Mouse (Mus musculus) T-helper 17 cell (primary cell): ENCODE results near the gene Sepsecs.

ENCODE experiments used
- in situ Hi-C, 2 experiments: fragments of 300-600 bp; cut with MboI, MseI; formaldehyde crosslinking; loops; 1 replicate in 1 of 2; 2 replicates in 1 of 2; pipeline ENCODE4 v1.15.1; 2025; ENCODE audit warnings: high pct_unique_total_duplicates in 2 of 2

The Sepsecs gene

GRCm38 (mm10) chr5:52652086-52652485 is 17.4 kb downstream of the Sepsecs start:
- in situ Hi-C loops, result loop anchor here in 1 of 2 experiments (25.0 kb wide), 1 partner anchor 465 kb away; the partner anchor contains the start of gene Dhx15

DNA sequence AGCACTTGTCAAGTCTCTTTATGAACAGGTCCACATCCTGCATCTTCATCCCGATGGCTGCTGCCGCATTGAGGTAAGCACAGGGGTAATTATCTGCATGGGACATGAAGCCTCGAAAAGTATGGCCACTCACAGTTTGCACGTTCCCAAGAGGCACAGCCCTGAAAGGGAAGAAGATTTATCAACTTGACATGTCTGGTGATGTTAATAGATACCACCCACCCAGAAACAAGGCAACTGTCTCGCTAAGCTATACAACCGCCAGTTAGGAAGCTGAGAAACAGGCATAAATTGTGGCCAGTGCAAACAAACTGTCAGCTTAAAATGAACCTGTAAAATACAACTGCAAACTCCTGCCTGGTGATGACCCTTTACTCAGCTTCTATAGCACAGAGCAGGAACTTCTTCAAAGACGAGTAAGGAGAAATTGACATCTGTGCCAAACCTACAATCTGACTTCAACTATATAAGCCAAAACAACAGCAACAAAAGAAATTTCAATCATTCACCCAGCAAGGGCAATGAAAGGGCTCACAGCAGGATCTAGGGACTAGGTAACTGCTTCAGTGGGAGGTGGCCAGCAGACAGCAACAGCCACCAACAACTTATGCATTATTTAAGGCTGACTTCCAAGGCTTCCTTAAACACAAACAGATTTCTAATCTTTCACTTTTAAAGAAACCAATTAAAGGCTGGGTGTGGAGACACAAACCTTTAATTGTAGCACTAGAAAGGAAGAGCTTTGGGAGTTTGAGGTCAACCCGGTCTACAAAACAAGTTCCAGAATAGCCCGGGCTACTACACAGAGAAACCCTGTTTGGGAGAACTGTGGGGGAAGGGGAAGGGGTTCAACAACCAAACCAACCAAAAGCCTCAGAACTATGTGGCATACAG is 25.3 kb downstream of the Sepsecs start:
- in situ Hi-C loops, result loop anchor here in 1 of 2 experiments (25.0 kb wide), 1 partner anchor 968 kb away; no protein-coding TSS in a partner anchor

- in situ Hi-C loops, result loop anchor here in 1 of 2 experiments (25.0 kb wide), 1 partner anchor 971 kb away; no protein-coding TSS in a partner anchor
These were observed 27.8 kb downstream of the Sepsecs start for GRCm38 (mm10) chr5:52641736-52642135.

- in situ Hi-C loops, result loop anchor here (10.0 to 25.0 kb wide), 2 partner anchors 124 to 973 kb away; no protein-coding TSS in a partner anchor
These were observed 30.6 kb downstream of the Sepsecs start for GRCm38 (mm10) chr5:52638916-52639315.

DNA sequence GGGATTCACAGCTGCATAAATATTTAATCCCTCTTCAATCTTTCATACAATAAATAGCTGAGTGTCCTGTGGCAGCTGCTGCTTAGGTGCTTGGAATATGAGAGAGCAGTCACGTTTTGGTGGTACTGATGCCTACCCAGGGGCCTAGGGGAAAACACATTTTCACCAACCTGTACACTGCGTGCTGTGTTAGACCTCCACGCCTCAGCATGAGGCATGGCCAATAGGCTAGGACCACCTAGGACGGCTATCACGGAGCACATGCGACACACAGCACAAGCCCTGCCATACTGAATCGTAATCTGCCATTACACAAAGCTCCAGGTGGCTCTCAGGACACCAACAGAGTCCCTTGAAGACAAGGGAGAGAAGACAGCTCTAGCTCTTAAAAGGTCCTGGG is 31.5 kb downstream of the Sepsecs start:
- in situ Hi-C loops, result loop anchor here (10.0 to 25.0 kb wide), 2 partner anchors 123 to 974 kb away; no protein-coding TSS in a partner anchor

DNA sequence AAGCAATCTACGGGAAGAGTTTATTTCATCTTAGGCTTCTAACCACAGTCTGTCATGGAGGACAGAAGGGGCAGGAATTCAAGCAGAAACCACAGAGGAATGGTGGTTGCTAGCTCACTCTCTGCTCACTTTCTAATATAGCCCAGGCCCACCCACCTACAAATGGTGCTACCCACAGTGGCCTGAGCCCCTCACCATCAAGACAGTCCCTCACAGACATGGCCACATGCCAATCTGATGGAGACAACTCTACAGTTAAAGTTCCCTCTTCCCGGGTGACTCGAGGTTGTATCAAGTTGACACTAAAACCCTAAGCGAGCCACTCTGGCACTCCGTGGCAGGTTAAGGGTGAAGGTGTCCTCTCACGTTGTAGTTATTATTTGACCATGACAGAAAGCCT is 32.6 kb downstream of the Sepsecs start:
- in situ Hi-C loops, result loop anchor here (10.0 to 25.0 kb wide), 2 partner anchors 122 to 975 kb away; no protein-coding TSS in a partner anchor

DNA sequence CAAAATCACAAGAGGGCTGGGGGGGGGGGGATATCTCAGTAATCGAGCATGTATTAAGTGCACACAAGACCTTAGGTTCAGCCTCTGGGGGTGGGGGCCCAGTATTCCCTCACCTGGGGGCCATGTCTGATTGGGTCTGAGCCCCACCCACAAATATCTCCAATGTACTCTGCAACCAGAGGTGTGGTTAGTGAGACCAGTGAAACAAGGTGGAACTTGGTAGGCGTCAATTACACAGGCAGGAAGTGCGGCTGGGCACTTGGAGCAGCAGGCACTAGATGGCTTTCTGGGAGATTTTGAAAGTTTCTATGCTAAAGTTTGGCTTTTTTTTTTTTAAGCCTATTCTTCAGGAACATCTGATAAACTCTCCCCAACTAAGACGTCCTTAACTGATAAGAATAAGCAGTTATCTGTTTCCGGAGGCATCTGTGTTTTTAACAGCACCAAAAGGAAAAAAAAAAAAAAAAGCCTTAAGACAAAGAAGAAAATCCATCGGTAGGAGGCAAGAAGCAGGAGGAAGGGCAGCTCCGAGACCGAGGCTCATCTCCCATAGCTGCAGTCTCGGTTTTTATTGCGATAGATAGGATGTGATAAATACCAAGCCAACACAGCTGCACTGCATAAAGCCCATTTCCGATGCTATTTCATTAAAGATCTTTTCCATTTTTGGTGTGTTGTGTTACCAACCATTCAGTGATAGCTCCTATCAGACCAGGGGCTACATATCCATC is 33.3 kb downstream of the Sepsecs start:
- in situ Hi-C loops, result loop anchor here (10.0 to 25.0 kb wide), 2 partner anchors 121 to 976 kb away; no protein-coding TSS in a partner anchor

DNA sequence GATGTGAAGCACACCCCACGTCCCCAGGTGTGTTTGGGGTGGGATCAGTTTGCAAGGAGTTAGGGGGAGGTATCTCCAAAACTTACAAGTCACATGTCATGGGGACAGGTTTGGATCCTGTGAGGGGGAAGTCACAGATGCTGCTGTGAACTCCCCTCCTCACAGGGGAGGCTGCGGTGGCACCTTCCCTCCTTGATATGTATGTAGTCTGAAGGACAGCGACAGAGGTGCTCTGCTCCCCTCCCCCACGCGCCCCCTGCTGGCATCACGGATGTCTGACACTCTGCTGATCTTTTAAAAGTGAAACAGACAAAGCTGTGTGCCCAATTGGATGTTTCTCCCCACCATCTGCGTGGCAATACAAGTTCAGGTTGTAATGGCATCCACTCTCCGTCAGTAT is 35.5 kb downstream of the Sepsecs start:
- in situ Hi-C loops, result loop anchor here (10.0 to 25.0 kb wide), 2 partner anchors 119 to 978 kb away; no protein-coding TSS in a partner anchor

GRCm38 (mm10) chr5:52630541-52630940 is 39.0 kb downstream of the Sepsecs start:
- in situ Hi-C loops, result loop anchor here (10.0 to 25.0 kb wide), 2 partner anchors 116 to 982 kb away; no protein-coding TSS in a partner anchor

GRCm38 (mm10) chr5:52629214-52629613 is 40.3 kb downstream of the Sepsecs start:
- in situ Hi-C loops, result loop anchor here in 1 of 2 experiments (10.0 to 25.0 kb wide), 2 partner anchors 504 to 983 kb away; no protein-coding TSS in a partner anchor

DNA sequence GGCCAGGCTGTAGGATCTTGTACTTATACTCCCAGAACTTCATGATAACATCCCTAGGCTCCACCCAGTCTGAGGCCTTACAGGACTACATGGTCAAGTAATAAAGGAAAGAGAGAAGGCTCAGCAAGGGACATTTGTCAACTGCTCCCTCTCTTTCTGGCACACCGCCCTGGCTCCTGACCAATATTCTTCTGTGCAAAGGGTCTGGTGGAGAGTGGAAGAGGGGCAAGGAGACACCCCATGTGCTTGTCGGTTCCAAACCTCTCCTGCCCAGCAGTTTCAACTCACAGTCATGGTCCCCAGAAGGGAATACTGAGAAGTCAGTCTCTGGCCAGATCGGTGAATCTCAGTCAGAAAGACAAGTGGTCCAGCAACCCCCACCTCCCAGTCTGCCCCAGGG is 40.7 kb downstream of the Sepsecs start:
- in situ Hi-C loops, result loop anchor here in 1 of 2 experiments (10.0 to 25.0 kb wide), 2 partner anchors 504 to 984 kb away; no protein-coding TSS in a partner anchor

DNA sequence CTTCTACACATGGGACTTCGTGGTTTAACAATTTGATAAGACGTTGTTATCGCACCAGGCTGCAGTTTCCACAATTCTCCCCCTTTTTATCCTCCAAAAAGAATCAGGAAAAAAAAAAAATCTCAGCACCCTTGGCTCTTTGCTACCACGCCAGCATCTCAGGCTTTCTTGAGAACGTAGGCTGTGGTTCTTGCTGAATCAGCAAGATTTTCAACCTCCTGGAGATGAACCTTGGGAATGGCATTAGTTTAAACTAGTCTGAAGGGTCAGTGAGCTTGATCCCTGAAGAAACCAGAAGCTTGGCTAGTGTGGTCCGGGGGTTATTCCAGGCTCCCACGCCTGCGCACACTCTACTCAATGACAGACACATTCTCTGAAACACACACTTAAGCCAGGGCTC is 41.8 kb downstream of the Sepsecs start:
- in situ Hi-C loops, result loop anchor here in 1 of 2 experiments (10.0 to 25.0 kb wide), 2 partner anchors 503 to 985 kb away; no protein-coding TSS in a partner anchor

GRCm38 (mm10) chr5:52626092-52626491 is 43.4 kb downstream of the Sepsecs start:
- in situ Hi-C loops, result loop anchor here in 1 of 2 experiments (10.0 to 25.0 kb wide), 2 partner anchors 501 to 986 kb away; no protein-coding TSS in a partner anchor

- in situ Hi-C loops, result loop anchor here in 1 of 2 experiments (10.0 to 25.0 kb wide), 2 partner anchors 500 to 987 kb away; no protein-coding TSS in a partner anchor
These were observed 44.6 kb downstream of the Sepsecs start for GRCm38 (mm10) chr5:52624956-52625355.

- in situ Hi-C loops, result loop anchor here in 1 of 2 experiments (10.0 kb wide), 1 partner anchor 498 kb away; no protein-coding TSS in a partner anchor
These were observed 46.4 kb downstream of the Sepsecs start for GRCm38 (mm10) chr5:52623099-52623498.

- in situ Hi-C loops, result no loop called here
These were observed 50.9 kb downstream of the Sepsecs start for GRCm38 (mm10) chr5:52618348-52619270.

DNA sequence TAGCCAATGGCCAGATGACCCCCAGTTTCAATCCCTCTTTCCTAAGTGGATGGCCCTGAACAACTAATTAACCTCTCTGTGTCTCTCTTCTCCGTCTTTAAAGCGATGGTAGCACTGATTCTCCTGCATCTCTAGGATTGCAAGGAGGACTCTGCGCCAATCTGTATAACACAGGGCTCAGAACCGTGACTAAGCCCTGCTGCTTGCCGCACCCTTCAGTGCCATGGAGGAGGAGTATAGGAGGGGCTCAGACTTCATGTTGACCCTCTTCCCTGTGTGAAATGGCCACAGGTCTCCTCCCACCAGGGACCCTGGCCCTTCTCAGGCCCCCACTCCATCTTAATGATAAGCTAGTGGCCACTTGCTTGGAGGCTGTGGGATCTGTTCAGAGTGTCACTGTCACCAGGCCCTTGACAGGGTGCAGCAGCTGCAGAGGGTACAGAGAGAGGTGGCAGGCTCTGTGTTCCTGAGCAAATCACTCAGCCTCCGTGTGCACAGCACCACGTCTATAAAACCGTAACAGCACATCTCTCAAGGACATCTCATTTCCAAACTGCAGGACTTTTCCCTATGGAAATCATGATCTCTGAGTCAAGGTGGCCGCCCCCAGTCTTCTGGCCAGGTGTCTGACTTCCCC is 51.7 kb downstream of the Sepsecs start:
- in situ Hi-C loops, result no loop called here

GRCm38 (mm10) chr5:52616549-52616948 is 53.0 kb downstream of the Sepsecs start:
- in situ Hi-C loops, result no loop called here

- in situ Hi-C loops, result no loop called here
These were observed 54.1 kb downstream of the Sepsecs start for GRCm38 (mm10) chr5:52615421-52615820.
